Mouse (Mus musculus) lung, postnatal 36 days (tissue): Measurements from ENCODE around the gene Alox12.

Experiments
- DNase-seq: peaks from one replicate; pipeline ENCODE4 v3.0.0; 2022; ENCODE audit warnings: mixed read lengths

Alox12 gene

GRCm38 (mm10) chr11:70239541-70240279, 15.4 kb downstream of the Alox12 start, which contains the start of the genes Gm21988 and Rnasek:
Gm21988 (minus strand) TSS chr11:70239830.
Rnasek (minus strand) TSS chr11:70239842.
- peak; percentile 93 for DNase-seq

- DNase-seq: no peak
Observed at GRCm38 (mm10) chr11:70238591-70239440, 16.3 kb downstream of the Alox12 start.

GRCm38 (mm10) chr11:70237457-70238167, 17.5 kb downstream of the Alox12 start, which contains the start of gene 0610010K14Rik:
0610010K14Rik (minus strand) TSS chr11:70237914.
- DNase-seq: peak; percentile 97

GRCm38 (mm10) chr11:70236717-70237116, 18.4 kb downstream of the Alox12 start:
- DNase-seq: no peak

GRCm38 (mm10) chr11:70235254-70235900, 19.8 kb downstream of the Alox12 start:
- no peak for DNase-seq

GRCm38 (mm10) chr11:70234497-70234896, 20.7 kb downstream of the Alox12 start:
- no peak for DNase-seq

- DNase-seq: no peak
Observed at GRCm38 (mm10) chr11:70234037-70234436, 21.1 kb downstream of the Alox12 start.

- no peak for DNase-seq
Observed at GRCm38 (mm10) chr11:70233016-70233415, 22.1 kb downstream of the Alox12 start.

GRCm38 (mm10) chr11:70232546-70232945, 22.6 kb downstream of the Alox12 start:
- DNase-seq: no peak

GRCm38 (mm10) chr11:70230239-70230727, 24.9 kb downstream of the Alox12 start:
- DNase-seq: peak; percentile 85

GRCm38 (mm10) chr11:70229260-70230010, 25.7 kb downstream of the Alox12 start, which contains the start of gene Bcl6b:
Bcl6b (minus strand) TSS chr11:70229798.
- no peak for DNase-seq

GRCm38 (mm10) chr11:70228828-70229227, 26.3 kb downstream of the Alox12 start:
- DNase-seq: peak; percentile 94

- DNase-seq: no peak
Observed at GRCm38 (mm10) chr11:70227661-70228245, 27.4 kb downstream of the Alox12 start.

GRCm38 (mm10) chr11:70227126-70227525, 28.0 kb downstream of the Alox12 start:
- DNase-seq: no peak

GRCm38 (mm10) chr11:70226602-70226890, 28.6 kb downstream of the Alox12 start:
- DNase-seq: peak; percentile 76

GRCm38 (mm10) chr11:70225798-70226601, 29.2 kb downstream of the Alox12 start:
- no peak for DNase-seq

GRCm38 (mm10) chr11:70223724-70224123, 31.4 kb downstream of the Alox12 start:
- DNase-seq: peak; percentile 79

- no peak for DNase-seq
Observed at GRCm38 (mm10) chr11:70221603-70222500, 33.3 kb downstream of the Alox12 start.
